Mouse (Mus musculus): ENCODE measurements at regions not wholly inside any gene's neighbourhood (a gene's known extent, or its start where the extent isn't known, plus 50 kb on each side); places are given as distances from the start of the nearest gene placed in this dataset.

DNA sequence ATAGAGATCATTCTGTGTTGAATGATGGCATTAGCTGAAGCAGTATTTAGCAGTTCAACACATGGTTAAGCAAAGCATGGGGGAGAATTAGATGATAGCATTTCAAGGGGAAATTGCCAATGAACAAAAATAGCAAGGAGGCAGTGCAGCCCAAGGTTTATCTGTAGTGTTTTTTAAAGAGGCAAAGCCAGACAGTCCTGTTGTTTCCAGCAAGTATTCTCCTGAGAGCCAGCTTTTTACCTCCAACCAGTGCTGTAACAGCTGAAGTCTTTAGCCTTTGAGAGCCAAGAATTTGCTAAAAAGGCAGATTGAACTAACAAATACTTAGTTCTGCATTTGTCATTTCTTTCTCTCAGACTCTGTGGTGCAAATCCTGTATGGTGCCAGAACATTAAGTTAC is 305.1 kb upstream of the Arx start:
- Histone ChIP-seq H3K9me3 (ENCODE audit: control insufficient read depth, low read length) (no peaks in the 10 kb centered on the region), H3K27me3 (ENCODE audit: control insufficient read depth, insufficient read depth, low read length) (no peaks in the 10 kb centered on the region), H3K9ac (replicated peaks; ENCODE audit: low read depth, low read length) (no peak overlapping the region), H3K4me1 (ENCODE audit: control insufficient read depth, insufficient read depth, low read length) (no peaks in the 10 kb centered on the region), H3K4me2 (ENCODE audit: low read depth, low read length) (no peak overlapping the region), H3K36me3 (ENCODE audit: control insufficient read depth, insufficient read depth, low read length) (no peaks in the 10 kb centered on the region), H3K4me3 (ENCODE audit: low read depth, low read length) (no peak overlapping the region), H3K27ac (ENCODE audit: low read depth, low read length) (no peak overlapping the region)
- ATAC-seq (ENCODE audit: low read depth), result no peak

GRCm38 (mm10) chrX:93002236-93002976 is 283.8 kb upstream of the Arx start:
- no peak overlapping the region for H3K9ac ChIP-seq (replicated peaks; ENCODE audit: low read depth, low read length)
- no peak overlapping the region for H3K27ac ChIP-seq (ENCODE audit: low read depth, low read length)
- no peaks in the 10 kb centered on the region for H3K9me3 ChIP-seq (ENCODE audit: control insufficient read depth, low read length)
- no peak overlapping the region for H3K4me2 ChIP-seq (ENCODE audit: low read depth, low read length)
- no peak overlapping the region for H3K4me3 ChIP-seq (ENCODE audit: low read depth, low read length)
- no peak for ATAC-seq (ENCODE audit: low read depth)
- no peaks in the 10 kb centered on the region for H3K4me1 ChIP-seq (ENCODE audit: control insufficient read depth, insufficient read depth, low read length)
- no peaks in the 10 kb centered on the region for H3K27me3 ChIP-seq (ENCODE audit: control insufficient read depth, insufficient read depth, low read length)
- no peaks in the 10 kb centered on the region for H3K36me3 ChIP-seq (ENCODE audit: control insufficient read depth, insufficient read depth, low read length)
- 65% methylated on average over 9 of the region's 9 CpGs for WGBS

DNA sequence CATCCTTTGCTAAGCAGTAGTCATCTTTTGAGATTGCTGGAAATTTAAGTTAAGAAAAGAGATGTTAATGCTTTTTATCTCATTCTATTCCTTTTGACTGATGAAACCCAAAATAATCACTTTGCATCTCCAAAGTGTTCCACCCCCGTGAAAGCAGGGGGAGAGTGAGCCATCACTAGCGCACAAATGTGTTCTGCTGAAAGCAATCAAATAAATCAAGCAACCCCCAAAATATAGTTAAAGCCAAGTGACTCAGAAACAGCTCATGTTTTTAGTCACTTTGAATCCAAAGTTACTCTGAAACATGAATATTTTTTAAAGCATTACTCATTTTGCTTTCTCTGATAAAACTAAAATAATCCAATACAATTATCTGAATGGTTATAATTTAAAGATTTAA is 279.6 kb upstream of the Arx start:
- Histone ChIP-seq H3K4me3 (ENCODE audit: low read depth, low read length) (no peak overlapping the region), H3K9ac (replicated peaks; ENCODE audit: low read depth, low read length) (no peak overlapping the region), H3K4me2 (ENCODE audit: low read depth, low read length) (no peak overlapping the region), H3K9me3 (ENCODE audit: control insufficient read depth, low read length) (no peaks in the 10 kb centered on the region), H3K27ac (ENCODE audit: low read depth, low read length) (no peak overlapping the region), H3K36me3 (ENCODE audit: control insufficient read depth, insufficient read depth, low read length) (no peaks in the 10 kb centered on the region), H3K4me1 (ENCODE audit: control insufficient read depth, insufficient read depth, low read length) (no peaks in the 10 kb centered on the region), H3K27me3 (ENCODE audit: control insufficient read depth, insufficient read depth, low read length) (no peaks in the 10 kb centered on the region)
- no peak for ATAC-seq (ENCODE audit: low read depth)
- 83% methylated on average over 2 of the region's 2 CpGs for WGBS

DNA sequence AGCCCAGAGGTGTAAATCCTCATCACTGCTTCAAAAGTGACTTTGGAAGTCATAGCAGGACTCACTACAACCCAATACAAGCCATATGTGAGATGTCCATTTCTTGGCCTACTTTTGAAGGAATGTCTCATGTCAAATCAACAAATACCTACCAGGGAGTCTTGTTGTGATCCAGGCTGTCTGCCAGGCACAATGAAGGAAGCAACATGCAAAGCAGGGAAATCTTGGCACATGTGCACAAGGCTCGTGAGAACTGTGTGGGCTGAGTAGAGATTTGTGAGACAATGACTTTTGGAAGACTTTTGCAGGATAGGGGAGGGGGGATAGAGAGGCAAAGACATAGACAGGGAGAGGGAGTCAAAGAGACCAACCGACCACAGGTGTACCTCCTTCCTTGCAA is 274.7 kb upstream of the Arx start:
- Histone ChIP-seq H3K4me3 (ENCODE audit: low read depth, low read length) (no peak overlapping the region), H3K9ac (replicated peaks; ENCODE audit: low read depth, low read length) (no peak overlapping the region), H3K36me3 (ENCODE audit: control insufficient read depth, insufficient read depth, low read length) (no peaks in the 10 kb centered on the region), H3K27me3 (ENCODE audit: control insufficient read depth, insufficient read depth, low read length) (no peaks in the 10 kb centered on the region), H3K4me1 (ENCODE audit: control insufficient read depth, insufficient read depth, low read length) (no peaks in the 10 kb centered on the region), H3K9me3 (ENCODE audit: control insufficient read depth, low read length) (no peaks in the 10 kb centered on the region), H3K4me2 (ENCODE audit: low read depth, low read length) (no peak overlapping the region), H3K27ac (ENCODE audit: low read depth, low read length) (no peak overlapping the region)
- 65% methylated on average over 2 of the region's 2 CpGs for WGBS
- no peak for ATAC-seq (ENCODE audit: low read depth)

DNA sequence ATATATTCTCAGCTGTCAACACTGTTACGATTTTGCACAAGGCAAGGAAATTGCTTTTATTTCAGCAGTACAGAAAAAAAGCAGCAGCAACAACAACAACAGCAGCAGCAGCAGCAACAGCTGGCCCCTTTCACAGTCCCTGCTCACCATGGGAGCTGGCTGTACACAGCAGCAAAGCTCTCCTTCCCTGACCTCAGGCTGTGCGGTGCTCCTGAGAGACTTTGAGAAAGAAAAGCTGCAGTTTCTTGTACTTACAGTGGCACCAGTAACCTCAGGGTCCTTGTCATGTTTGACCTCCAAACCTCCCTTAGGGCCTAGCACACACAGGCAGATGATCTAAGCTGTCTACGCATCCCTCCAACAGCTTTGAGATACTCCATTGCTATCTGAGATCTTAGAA is 269.9 kb upstream of the Arx start:
- Histone ChIP-seq H3K27me3 (ENCODE audit: control insufficient read depth, insufficient read depth, low read length) (no peaks in the 10 kb centered on the region), H3K36me3 (ENCODE audit: control insufficient read depth, insufficient read depth, low read length) (no peaks in the 10 kb centered on the region), H3K4me2 (ENCODE audit: low read depth, low read length) (no peak overlapping the region), H3K9me3 (ENCODE audit: control insufficient read depth, low read length) (no peaks in the 10 kb centered on the region), H3K27ac (ENCODE audit: low read depth, low read length) (no peak overlapping the region), H3K9ac (replicated peaks; ENCODE audit: low read depth, low read length) (no peak overlapping the region), H3K4me3 (ENCODE audit: low read depth, low read length) (no peak overlapping the region), H3K4me1 (ENCODE audit: control insufficient read depth, insufficient read depth, low read length) (no peaks in the 10 kb centered on the region)
- 60% methylated on average over 3 of the region's 3 CpGs for WGBS
- no peak for ATAC-seq (ENCODE audit: low read depth)

DNA sequence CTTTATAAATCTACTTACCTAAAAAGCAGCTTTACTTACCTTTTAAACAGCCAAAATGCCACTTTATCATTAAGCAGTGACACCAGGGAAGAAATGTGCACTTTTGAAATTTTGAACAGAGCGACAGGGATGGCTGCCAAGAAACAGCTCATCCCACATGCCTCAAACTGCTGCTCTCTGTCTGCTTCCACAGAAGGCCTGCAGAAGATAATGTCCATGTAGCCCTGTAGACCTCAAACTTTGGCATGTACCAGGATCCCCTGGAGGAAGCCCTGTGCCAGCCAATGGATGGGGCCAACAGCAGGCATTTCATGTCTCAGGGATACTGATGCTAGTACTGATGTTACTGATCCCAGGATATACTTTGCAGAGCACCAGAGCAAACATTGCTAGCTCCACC is 245.1 kb upstream of the Arx start:
- Histone ChIP-seq H3K9me3 (ENCODE audit: control insufficient read depth, low read length) (no peaks in the 10 kb centered on the region), H3K4me1 (ENCODE audit: control insufficient read depth, insufficient read depth, low read length) (no peaks in the 10 kb centered on the region), H3K9ac (replicated peaks; ENCODE audit: low read depth, low read length) (no peak overlapping the region), H3K4me2 (ENCODE audit: low read depth, low read length) (no peak overlapping the region), H3K36me3 (ENCODE audit: control insufficient read depth, insufficient read depth, low read length) (no peaks in the 10 kb centered on the region), H3K27me3 (ENCODE audit: control insufficient read depth, insufficient read depth, low read length) (no peaks in the 10 kb centered on the region), H3K27ac (ENCODE audit: low read depth, low read length) (no peak overlapping the region), H3K4me3 (ENCODE audit: low read depth, low read length) (no peak overlapping the region)
- ATAC-seq (ENCODE audit: low read depth), result no peak
- 85% methylated on average over 1 of the region's 1 CpGs for WGBS

DNA sequence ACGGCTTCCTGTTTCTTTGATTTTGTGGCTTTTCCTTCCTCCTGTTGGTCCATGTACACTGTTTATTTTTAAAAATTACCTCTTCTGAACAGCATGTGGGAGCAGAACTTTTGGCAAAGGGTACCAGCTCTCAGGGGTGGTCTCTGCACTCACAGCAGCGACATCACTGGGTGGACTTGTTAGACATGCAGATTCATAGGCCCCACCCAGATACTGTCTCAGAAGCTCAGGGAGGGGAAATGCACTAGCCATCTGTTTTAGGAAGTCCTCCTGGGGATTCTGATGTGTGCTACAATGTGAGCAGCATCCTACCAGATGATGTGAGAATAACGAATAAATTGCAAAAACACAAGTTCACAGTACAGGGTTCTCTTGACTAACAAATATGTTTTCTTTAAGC is 243.5 kb upstream of the Arx start:
- Histone ChIP-seq H3K4me3 (ENCODE audit: low read depth, low read length) (no peak overlapping the region), H3K4me1 (ENCODE audit: control insufficient read depth, insufficient read depth, low read length) (no peaks in the 10 kb centered on the region), H3K27ac (ENCODE audit: low read depth, low read length) (no peak overlapping the region), H3K9me3 (ENCODE audit: control insufficient read depth, low read length) (no peaks in the 10 kb centered on the region), H3K36me3 (ENCODE audit: control insufficient read depth, insufficient read depth, low read length) (no peaks in the 10 kb centered on the region), H3K27me3 (ENCODE audit: control insufficient read depth, insufficient read depth, low read length) (no peaks in the 10 kb centered on the region), H3K9ac (replicated peaks; ENCODE audit: low read depth, low read length) (no peak overlapping the region), H3K4me2 (ENCODE audit: low read depth, low read length) (no peak overlapping the region)
- WGBS, result 60% methylated on average over 3 of the region's 3 CpGs
- no peak for ATAC-seq (ENCODE audit: low read depth)

GRCm38 (mm10) chrX:93048967-93049754 is 237.1 kb upstream of the Arx start:
- WGBS, result 83% methylated on average over 1 of the region's 1 CpGs
- no peak overlapping the region for H3K9ac ChIP-seq (replicated peaks; ENCODE audit: low read depth, low read length)
- no peak for ATAC-seq (ENCODE audit: low read depth)

DNA sequence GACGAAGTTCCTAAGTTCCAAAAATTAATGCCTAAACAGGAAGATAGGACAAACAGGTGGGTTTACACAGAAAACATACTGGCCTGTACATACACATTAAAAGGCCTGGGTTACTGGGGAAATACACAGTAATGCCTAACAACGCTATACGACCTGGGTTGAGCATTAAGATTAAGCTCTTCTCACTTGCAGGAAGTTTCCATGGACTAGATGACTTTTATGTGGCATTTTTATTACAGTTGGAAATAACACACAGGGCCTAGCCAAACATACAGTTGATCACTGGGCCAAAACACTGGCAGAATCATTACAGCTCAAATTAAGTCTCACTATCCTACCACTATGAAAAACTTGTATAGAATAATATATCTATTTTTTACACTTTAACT is 236.5 kb upstream of the Arx start:
- Histone ChIP-seq H3K4me3 (ENCODE audit: low read depth, low read length) (no peak overlapping the region), H3K27me3 (ENCODE audit: control insufficient read depth, insufficient read depth, low read length) (no peaks in the 10 kb centered on the region), H3K9ac (replicated peaks; ENCODE audit: low read depth, low read length) (no peak overlapping the region), H3K36me3 (ENCODE audit: control insufficient read depth, insufficient read depth, low read length) (no peaks in the 10 kb centered on the region), H3K9me3 (ENCODE audit: control insufficient read depth, low read length) (no peaks in the 10 kb centered on the region), H3K4me1 (ENCODE audit: control insufficient read depth, insufficient read depth, low read length) (no peaks in the 10 kb centered on the region), H3K27ac (ENCODE audit: low read depth, low read length) (no peak overlapping the region), H3K4me2 (ENCODE audit: low read depth, low read length) (no peak overlapping the region)
- ATAC-seq (ENCODE audit: low read depth), result no peak
- WGBS, result 80% methylated on average over 3 of the region's 3 CpGs

More at GRCm38 (mm10) chrX:93048967-93049754, 237.1 kb upstream of the Arx start:
- H3K27me3 ChIP-seq (ENCODE audit: control insufficient read depth, insufficient read depth, low read length), result no peaks in the 10 kb centered on the region
- no peaks in the 10 kb centered on the region for H3K9me3 ChIP-seq (ENCODE audit: control insufficient read depth, low read length)
- no peaks in the 10 kb centered on the region for H3K36me3 ChIP-seq (ENCODE audit: control insufficient read depth, insufficient read depth, low read length)
- H3K4me1 ChIP-seq (ENCODE audit: control insufficient read depth, insufficient read depth, low read length), result no peaks in the 10 kb centered on the region
- no peak overlapping the region for H3K4me2 ChIP-seq (ENCODE audit: low read depth, low read length)
- no peak overlapping the region for H3K4me3 ChIP-seq (ENCODE audit: low read depth, low read length)
- no peak overlapping the region for H3K27ac ChIP-seq (ENCODE audit: low read depth, low read length)

Measured in neural tube, embryonic 14.5 days (tissue).